Mouse (Mus musculus): ENCODE measurements at regions not wholly inside any gene's neighbourhood (a gene's known extent, or its start where the extent isn't known, plus 50 kb on each side); places are given as distances from the start of the nearest gene placed in this dataset.

- 89% methylated on average over 10 of the region's 10 CpGs for WGBS
- DNase-seq (ENCODE audit: low read depth, low spot score): no peak
These were observed 227.7 kb upstream of the Daam1 start for GRCm38 (mm10) chr12:71603136-71603535.

- WGBS: 85% methylated on average over 3 of the region's 3 CpGs
- no peak for DNase-seq (ENCODE audit: low read depth, low spot score)
These were observed 224.5 kb upstream of the Daam1 start for GRCm38 (mm10) chr12:71606366-71606765.

- DNase-seq (ENCODE audit: low read depth, low spot score): no peak
- WGBS: 88% methylated on average over 4 of the region's 4 CpGs
These were observed 222.9 kb upstream of the Daam1 start for GRCm38 (mm10) chr12:71607966-71608365.

- no peak for DNase-seq (ENCODE audit: low read depth, low spot score)
- 58% methylated on average over 8 of the region's 8 CpGs for WGBS
These were observed 217.6 kb upstream of the Daam1 start for GRCm38 (mm10) chr12:71613326-71613725.

GRCm38 (mm10) chr12:71614945-71615344 lies 215.9 kb upstream of the Daam1 start:
- no peak for DNase-seq (ENCODE audit: low read depth, low spot score)
- WGBS: 77% methylated on average over 2 of the region's 2 CpGs

GRCm38 (mm10) chr12:71615383-71615782 lies 215.5 kb upstream of the Daam1 start:
- no peak for DNase-seq (ENCODE audit: low read depth, low spot score)
- WGBS: 70% methylated on average over 2 of the region's 2 CpGs

GRCm38 (mm10) chr12:71616121-71616520 lies 214.8 kb upstream of the Daam1 start:
- 69% methylated on average over 4 of the region's 4 CpGs for WGBS
- no peak for DNase-seq (ENCODE audit: low read depth, low spot score)

GRCm38 (mm10) chr12:71618466-71618865 lies 212.4 kb upstream of the Daam1 start:
- WGBS: 56% methylated on average over 6 of the region's 6 CpGs
- no peak for DNase-seq (ENCODE audit: low read depth, low spot score)

GRCm38 (mm10) chr12:71618956-71619355 lies 211.9 kb upstream of the Daam1 start:
- no peak for DNase-seq (ENCODE audit: low read depth, low spot score)
- WGBS: 73% methylated on average over 8 of the region's 8 CpGs

GRCm38 (mm10) chr12:71619561-71619960 lies 211.3 kb upstream of the Daam1 start:
- 46% methylated on average over 4 of the region's 4 CpGs for WGBS
- DNase-seq (ENCODE audit: low read depth, low spot score): no peak

- WGBS: 40% methylated on average over 4 of the region's 4 CpGs
- DNase-seq (ENCODE audit: low read depth, low spot score): no peak
These were observed 209.3 kb upstream of the Daam1 start for GRCm38 (mm10) chr12:71621542-71621941.

GRCm38 (mm10) chr12:71622761-71623160 lies 208.1 kb upstream of the Daam1 start:
- no peak for DNase-seq (ENCODE audit: low read depth, low spot score)
- 62% methylated on average over 2 of the region's 2 CpGs for WGBS

- 73% methylated on average over 5 of the region's 5 CpGs for WGBS
- no peak for DNase-seq (ENCODE audit: low read depth, low spot score)
These were observed 207.6 kb upstream of the Daam1 start for GRCm38 (mm10) chr12:71623271-71623670.

- no peak for DNase-seq (ENCODE audit: low read depth, low spot score)
- WGBS: 71% methylated on average over 8 of the region's 8 CpGs
These were observed 206.8 kb upstream of the Daam1 start for GRCm38 (mm10) chr12:71624076-71624475.

GRCm38 (mm10) chr12:71624676-71625075 lies 206.2 kb upstream of the Daam1 start:
- 84% methylated on average over 6 of the region's 6 CpGs for WGBS
- DNase-seq (ENCODE audit: low read depth, low spot score): no peak

- no peak for DNase-seq (ENCODE audit: low read depth, low spot score)
- 65% methylated on average over 4 of the region's 4 CpGs for WGBS
These were observed 205.8 kb upstream of the Daam1 start for GRCm38 (mm10) chr12:71625115-71625514.

GRCm38 (mm10) chr12:71626801-71627200 lies 204.1 kb upstream of the Daam1 start:
- WGBS: 66% methylated on average over 4 of the region's 4 CpGs
- DNase-seq (ENCODE audit: low read depth, low spot score): no peak

- whole genome bisulfite sequencing: 58% methylated on average over 17 of the region's 17 CpGs
- DNase-seq (ENCODE audit: low read depth, low spot score): no peak
These were observed 203.2 kb upstream of the Daam1 start for GRCm38 (mm10) chr12:71627421-71628339.

- 83% methylated on average over 5 of the region's 5 CpGs for WGBS
These were observed 202.5 kb upstream of the Daam1 start for GRCm38 (mm10) chr12:71628340-71628738.

GRCm38 (mm10) chr12:71628796-71629195 lies 202.1 kb upstream of the Daam1 start:
- 88% methylated on average over 10 of the region's 10 CpGs for WGBS

More at GRCm38 (mm10) chr12:71628340-71628738, 202.5 kb upstream of the Daam1 start:
- DNase-seq (ENCODE audit: low read depth, low spot score): no peak

GRCm38 (mm10) chr12:71630386-71630785 lies 200.5 kb upstream of the Daam1 start:
- whole genome bisulfite sequencing: 75% methylated on average over 3 of the region's 3 CpGs
- DNase-seq (ENCODE audit: low read depth, low spot score): no peak

More at GRCm38 (mm10) chr12:71628796-71629195, 202.1 kb upstream of the Daam1 start:
- no peak for DNase-seq (ENCODE audit: low read depth, low spot score)

Measured in large intestine, adult 2 months (tissue).